Mouse (Mus musculus) left cerebral cortex, adult 9 months (tissue): Measurements from ENCODE around the gene Camp.
"Not testable (repeated sequence)": the region's sequence is repeated elsewhere in the genome, so short reads cannot be mapped to it uniquely, and the experiment has no call there.

Experiments used
- DNase-seq, 2 experiments: peaks; one replicate each; pipeline ENCODE4 v3.0.0; 2022; ENCODE audit warnings: low spot score in 2 of 2

Gene Camp

GRCm38 (mm10) chr9:109854341-109854740 lies 4.9 kb upstream of the Camp start:
- no peak for DNase-seq

GRCm38 (mm10) chr9:109850099-109850498 lies 682 bp upstream of the Camp start:
- DNase-seq = no peak

GRCm38 (mm10) chr9:109833088-109833412 lies 16.4 kb downstream of the Camp start:
- DNase-seq = no peak

GRCm38 (mm10) chr9:109832391-109833087 lies 16.9 kb downstream of the Camp start, which contains the start of gene Nme6:
Nme6 (plus strand) TSS chr9:109832749.
- DNase-seq = peak; percentile 30 to 84

GRCm38 (mm10) chr9:109826181-109826580 lies 23.2 kb downstream of the Camp start:
- no peak for DNase-seq

- no peak for DNase-seq
Measured at GRCm38 (mm10) chr9:109825739-109826138, 23.7 kb downstream of the Camp start.

- DNase-seq = peak in 1 of 2 experiments; percentile 15
Measured at GRCm38 (mm10) chr9:109816341-109816740, 33.1 kb downstream of the Camp start.

GRCm38 (mm10) chr9:109813424-109813823 lies 36.0 kb downstream of the Camp start:
- peak in 1 of 2 experiments; percentile 10 for DNase-seq

- no peak for DNase-seq
Measured at GRCm38 (mm10) chr9:109811980-109812379, 37.4 kb downstream of the Camp start, which contains the start of gene Spink8. Spink8 (plus strand) TSS chr9:109812280.

- DNase-seq = no peak
Measured at GRCm38 (mm10) chr9:109807898-109808297, 41.5 kb downstream of the Camp start.

GRCm38 (mm10) chr9:109806695-109807293 lies 42.6 kb downstream of the Camp start:
- no peak for DNase-seq

GRCm38 (mm10) chr9:109806260-109806659 lies 43.2 kb downstream of the Camp start:
- DNase-seq = no peak

- not testable (repeated sequence) for DNase-seq
Measured at GRCm38 (mm10) chr9:109805596-109805995, 43.8 kb downstream of the Camp start.

GRCm38 (mm10) chr9:109798051-109798450 lies 51.4 kb downstream of the Camp start:
- DNase-seq = peak in 1 of 2 experiments; percentile 3
